Mouse (Mus musculus): ENCODE data around the gene Palm3.

DNA sequence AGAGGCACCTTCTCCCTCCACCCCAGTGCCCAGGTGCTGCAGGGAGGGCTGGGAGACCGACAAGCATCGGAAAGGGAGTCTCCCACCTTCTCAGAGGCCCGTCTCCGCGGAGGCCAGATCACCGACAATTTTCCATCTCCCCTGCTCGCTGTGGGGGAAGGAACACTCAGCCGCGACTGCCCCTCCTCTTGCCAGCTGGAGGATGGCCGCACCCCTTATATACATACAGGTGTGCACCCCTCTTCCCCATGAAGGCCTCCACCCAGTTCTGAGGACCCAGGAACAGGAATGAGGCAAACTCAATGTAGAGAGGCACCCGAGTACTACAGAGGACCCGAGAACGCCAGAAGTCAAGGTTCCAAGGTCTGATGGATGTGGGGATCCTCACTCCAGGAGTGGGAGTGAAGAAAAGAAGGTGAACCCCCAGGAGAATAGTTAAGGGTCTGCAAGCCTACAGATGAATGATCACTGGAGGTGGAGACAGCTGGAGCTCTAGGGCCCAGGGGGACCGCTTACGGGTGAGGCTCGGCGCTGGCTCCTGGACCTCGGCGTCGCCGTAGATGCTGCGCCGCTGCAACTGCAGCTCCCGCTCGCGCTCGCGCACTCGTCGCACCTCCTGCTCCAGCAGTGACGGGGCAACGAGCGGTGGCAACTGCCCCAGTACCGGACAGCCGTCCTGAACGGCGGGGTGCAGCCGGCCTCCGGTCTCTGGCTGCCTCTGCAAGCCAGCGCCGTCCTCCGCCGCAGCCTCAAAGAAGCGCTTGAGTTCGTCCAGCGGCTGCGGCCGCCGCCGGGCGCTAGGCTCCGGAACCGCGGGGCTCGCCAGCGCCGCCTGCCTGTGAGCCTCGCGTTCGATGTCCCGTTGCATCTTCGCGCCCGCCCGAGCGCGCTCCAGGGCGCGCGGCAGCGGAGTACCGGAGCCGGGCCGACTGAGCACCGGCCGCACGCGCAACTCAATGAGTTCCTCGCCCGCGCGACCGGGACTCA lies 10.4 kb upstream of the Palm3 start:
- TF ChIP-seq POLR2A (IDR thresholded peaks at IDR 0.05; ENCODE audit: borderline replicate concordance, control insufficient read depth, low read depth, low read length) (no peak), CTCF (IDR thresholded peaks at IDR 0.05; ENCODE audit: control insufficient read depth, insufficient read depth, low read length) (peak; percentile 55; the same call in 1 of the 2 replicates)

All from bone marrow, adult 2 months (tissue).